Mouse (Mus musculus) olfactory bulb, adult 2 months (tissue): ENCODE data around the gene Pilrb2. TPM values are rescaled to one million over a fixed set of nuclear protein-coding genes. Genes with fewer than 3 reads are reported as not detected.
"Not testable (repeated sequence)": the region's sequence is repeated elsewhere in the genome, so short reads cannot be mapped to it uniquely, and the experiment has no call there.

ENCODE experiments used
- H3K27ac ChIP-seq: fragments of 200-500 bp; 2 replicates; pipeline ENCODE4 v1.5.1; 2012; ENCODE audit warnings: low read depth, low read length; ENCODE audit not compliant: insufficient read depth
- H3K4me1 ChIP-seq: fragments of 200-500 bp; 2 replicates; pipeline ENCODE4 v1.6.1; 2012; ENCODE audit warnings: low read length; ENCODE audit not compliant: control insufficient read depth, insufficient read depth
- H3K4me3 ChIP-seq: fragments of 200-500 bp; 2 replicates; pipeline ENCODE4 v1.5.1; 2012; ENCODE audit warnings: mild to moderate bottlenecking, low read depth, low read length, moderate library complexity; ENCODE audit not compliant: insufficient read depth
- CTCF ChIP-seq: fragments of 200-500 bp; IDR thresholded peaks from 2 replicates; pipeline ENCODE4 v1.5.1; 2012; ENCODE audit warnings: low read depth, mild to moderate bottlenecking, low read length, moderate library complexity; ENCODE audit not compliant: insufficient read depth
- POLR2A ChIP-seq: fragments of 200-500 bp; IDR thresholded peaks from 2 replicates; pipeline ENCODE4 v1.6.1; 2012; ENCODE audit warnings: mild to moderate bottlenecking, low read depth, low read length, moderate library complexity; ENCODE audit not compliant: insufficient read depth
- WGBS: fragments of 180-500 bp; shearing (Covaris S2); methylation state at CpG from one replicate; pipeline ENCODE4 v1.1.7; 2018; 5-methylcytosine and 5-hydroxymethylcytosine counted together
- polyA plus RNA-seq: library from polyadenylated mRNA; stranded (reverse); fragments of >200 nt; gene quantifications from 2 replicates; pipeline ENCODE4 v1.2.4, GENCODE M21; 2012; ENCODE audit warnings: low replicate concordance; ENCODE audit not compliant: missing spikeins, insufficient read depth, insufficient read length

The Pilrb2 gene
- polyA plus RNA-seq, 1 experiment: not detected

GRCm38 (mm10) chr5:137836611-137837010 lies 35.0 kb downstream of the Pilrb2 start:
- Histone ChIP-seq H3K27ac (no peak overlapping the region), H3K4me1 (no peaks in the 10 kb centered on the region), H3K4me3 (no peak overlapping the region)
- TF ChIP-seq CTCF (no peak), POLR2A (no peak)

DNA sequence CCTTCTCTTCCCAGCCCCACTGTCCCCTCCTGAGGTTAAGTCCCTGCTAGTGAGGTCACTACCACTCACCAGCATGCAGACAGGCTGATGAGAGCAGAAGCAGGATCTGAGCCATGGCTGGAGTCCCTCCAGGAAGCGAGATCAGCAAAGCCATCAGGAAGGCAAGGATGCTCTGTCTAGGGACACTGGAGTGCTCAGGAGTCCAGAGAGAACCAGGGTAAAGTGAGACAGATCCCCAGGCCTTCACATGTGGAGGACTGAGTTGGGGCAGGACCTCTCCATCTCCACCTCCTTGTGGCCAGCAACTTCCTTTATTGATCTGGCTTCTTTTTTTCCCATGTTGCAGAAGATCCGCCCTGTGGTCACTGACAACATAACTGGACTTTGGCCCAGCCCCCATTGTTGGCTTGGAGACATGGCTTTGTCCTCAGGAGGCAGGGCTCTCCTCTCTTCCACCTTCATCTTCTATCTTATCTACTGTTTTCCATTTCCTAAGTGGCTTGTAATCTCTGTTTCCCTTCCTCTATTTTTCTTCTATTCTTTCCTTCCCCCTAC lies 35.6 kb downstream of the Pilrb2 start, which contains the start of gene Pilra:
Gene Pilra, minus strand, starts transcription at position 316 of the 555 bp plus-strand sequence.
- not testable (repeated sequence) for H3K4me3 ChIP-seq, H3K4me1 ChIP-seq, H3K27ac ChIP-seq
- 70% methylated on average over 2 of the region's 2 CpGs for WGBS

DNA sequence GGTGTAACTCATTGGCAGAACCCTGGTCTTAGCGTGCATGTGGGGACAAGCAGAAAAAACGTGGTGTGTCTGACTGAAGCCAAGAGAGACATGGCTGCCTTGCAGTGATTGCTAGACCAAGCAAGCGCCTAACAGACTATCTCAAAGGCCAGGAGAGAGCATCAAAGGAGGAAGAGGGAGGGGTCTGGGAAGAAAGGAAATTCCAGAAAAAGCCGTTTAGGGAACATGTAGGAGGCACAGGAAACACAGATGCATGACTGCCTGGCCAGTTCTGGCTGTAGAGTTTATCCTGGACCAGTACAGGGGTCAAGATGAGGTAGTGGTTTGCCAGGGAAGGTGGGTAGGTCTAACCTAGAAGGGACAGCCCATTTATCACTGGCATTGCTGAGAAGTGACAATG lies 38.1 kb downstream of the Pilrb2 start:
- H3K4me3 ChIP-seq: no peak overlapping the region
- WGBS: 46% methylated on average over 4 of the region's 4 CpGs
- no peak for TF ChIP-seq CTCF
- TF ChIP-seq POLR2A: no peak
- no peak overlapping the region for H3K27ac ChIP-seq
- H3K4me1 ChIP-seq: no peaks in the 10 kb centered on the region

- no peak overlapping the region for H3K27ac ChIP-seq
- TF ChIP-seq CTCF (no peak), POLR2A (no peak)
- H3K4me1 ChIP-seq: no peaks in the 10 kb centered on the region
- no peak overlapping the region for H3K4me3 ChIP-seq
- WGBS: 84% methylated on average over 6 of the region's 6 CpGs
Measured at GRCm38 (mm10) chr5:137831506-137831905, 40.1 kb downstream of the Pilrb2 start.

DNA sequence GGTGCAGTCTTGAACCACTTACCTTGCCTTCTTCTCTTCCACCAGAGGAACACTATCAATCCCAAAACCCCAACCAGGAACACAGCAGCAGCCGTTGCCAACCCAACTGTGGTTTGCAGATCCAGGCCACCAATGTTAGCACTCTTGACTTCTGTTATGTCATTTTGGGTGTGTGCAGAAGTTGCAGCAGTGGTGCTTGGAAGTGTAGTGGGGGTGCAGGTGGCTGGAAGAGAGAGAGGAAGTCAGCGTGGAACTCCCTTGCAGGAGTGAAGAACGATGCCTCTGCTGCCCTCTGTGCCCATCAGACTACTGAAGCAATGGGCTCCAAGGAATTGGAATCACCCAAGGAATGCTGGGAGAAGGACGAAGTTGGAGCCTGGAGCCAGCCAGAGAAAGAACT lies 40.5 kb downstream of the Pilrb2 start:
- 88% methylated on average over 4 of the region's 4 CpGs for WGBS
- Histone ChIP-seq H3K27ac (no peak overlapping the region), H3K4me1 (no peaks in the 10 kb centered on the region), H3K4me3 (no peak overlapping the region)
- TF ChIP-seq CTCF (no peak), POLR2A (no peak)

DNA sequence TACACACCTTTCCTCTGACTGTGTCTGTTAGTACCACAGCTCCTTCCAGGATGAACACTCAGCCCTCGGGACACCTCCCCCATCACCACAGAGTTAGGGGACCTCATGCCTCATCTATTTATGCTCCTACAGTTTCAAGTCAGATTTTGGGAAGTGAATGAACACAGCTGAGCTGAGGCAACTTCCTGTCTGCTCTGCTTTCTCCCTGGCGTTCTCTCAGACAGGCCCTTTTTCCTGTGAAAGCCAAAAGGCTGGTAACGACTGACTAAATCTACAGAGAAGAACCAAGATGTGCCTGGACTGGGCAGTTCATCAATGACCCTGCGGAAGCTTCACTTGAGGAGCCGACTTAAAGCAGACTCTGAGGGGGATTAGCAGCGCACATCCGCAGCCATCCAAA lies 41.4 kb downstream of the Pilrb2 start:
- H3K4me1 ChIP-seq: no peaks in the 10 kb centered on the region
- TF ChIP-seq POLR2A (no peak), CTCF (no peak)
- 77% methylated on average over 7 of the region's 7 CpGs for WGBS

GRCm38 (mm10) chr5:137828694-137829093 lies 42.9 kb downstream of the Pilrb2 start:
- Histone ChIP-seq H3K4me3 (no peak overlapping the region), H3K4me1 (no peaks in the 10 kb centered on the region), H3K27ac (no peak overlapping the region)
- no peak for TF ChIP-seq CTCF
- TF ChIP-seq POLR2A: no peak
- 88% methylated on average over 6 of the region's 6 CpGs for WGBS

More for the DNA sequence above, 41.4 kb downstream of the Pilrb2 start:
- no peak overlapping the region for H3K4me3 ChIP-seq
- H3K27ac ChIP-seq: no peak overlapping the region

GRCm38 (mm10) chr5:137826421-137826820 lies 45.2 kb downstream of the Pilrb2 start:
- H3K27ac ChIP-seq: no peak overlapping the region
- no peak overlapping the region for H3K4me3 ChIP-seq
- no peaks in the 10 kb centered on the region for H3K4me1 ChIP-seq
- TF ChIP-seq CTCF (no peak), POLR2A (no peak)
- 71% methylated on average over 7 of the region's 7 CpGs for WGBS

GRCm38 (mm10) chr5:137825971-137826370 lies 45.6 kb downstream of the Pilrb2 start:
- TF ChIP-seq CTCF: no peak
- TF ChIP-seq POLR2A: no peak
- 86% methylated on average over 2 of the region's 2 CpGs for WGBS
- H3K4me3 ChIP-seq: no peak overlapping the region

GRCm38 (mm10) chr5:137825030-137825429 lies 46.6 kb downstream of the Pilrb2 start:
- TF ChIP-seq CTCF: no peak
- no peak for TF ChIP-seq POLR2A
- 95% methylated on average over 3 of the region's 3 CpGs for WGBS
- Histone ChIP-seq H3K4me1 (no peaks in the 10 kb centered on the region), H3K27ac (no peak overlapping the region), H3K4me3 (no peak overlapping the region)

More at GRCm38 (mm10) chr5:137825971-137826370, 45.6 kb downstream of the Pilrb2 start:
- Histone ChIP-seq H3K4me1 (no peaks in the 10 kb centered on the region), H3K27ac (no peak overlapping the region)
